In genomic region chr7:138788109-138788508, GRCm38 (mm10) we compare ENCODE assay signal across 16 mouse cellular contexts. TPM values are rescaled to one million over a fixed set of nuclear protein-coding genes. Genes with fewer than 3 reads are reported as not detected.
DNase-seq lines count a peak whose midpoint lies in the region; ATAC-seq lines count a peak whose summit lies in the region.
"Had no signal": no experiment of that assay in that cellular context is flagged by ENCODE, and none has a peak within 500 bp of the region (broad histone marks: within the 10 kb centered on the region; RNA-seq: fewer than 3 reads in every experiment).

No protein-coding gene starts in this region.

- H3K4me1 ChIP-seq in embryonic facial prominence, embryonic 14.5 days (ENCODE audit: control insufficient read depth, insufficient read depth, low read length), result no peaks in the 10 kb centered on the region
- no peaks in the 10 kb centered on the region for H3K4me1 ChIP-seq in embryonic facial prominence, embryonic 10.5 days
- H3K4me1 ChIP-seq: embryonic facial prominence, embryonic 12.5 days had no signal

- H3K9me3 ChIP-seq in embryonic facial prominence, embryonic 14.5 days (ENCODE audit: control insufficient read depth, low read length), result no peaks in the 10 kb centered on the region
- no peaks in the 10 kb centered on the region for H3K9me3 ChIP-seq in embryonic facial prominence, embryonic 10.5 days
- H3K9me3 ChIP-seq: embryonic facial prominence, embryonic 12.5 days had no signal

- no peak overlapping the region for H3K4me2 ChIP-seq in embryonic facial prominence, embryonic 14.5 days (ENCODE audit: low read depth, low read length)
- H3K4me2 ChIP-seq: embryonic facial prominence, embryonic 12.5 days; heart, embryonic 11.5 days had no signal

- H3K9ac ChIP-seq in embryonic facial prominence, embryonic 14.5 days (ENCODE audit: low read depth, low read length), result no peak overlapping the region
- H3K9ac ChIP-seq: embryonic facial prominence, embryonic 12.5 days; liver, embryonic 14.5 days had no signal

- H3K4me3 ChIP-seq in embryonic facial prominence, embryonic 14.5 days (ENCODE audit: low read depth, low read length), result no peak overlapping the region
- H3K4me3 ChIP-seq in embryonic facial prominence, embryonic 10.5 days, result no peak overlapping the region
- H3K4me3 ChIP-seq: embryonic facial prominence, embryonic 12.5 days had no signal

- no peak for ATAC-seq in embryonic facial prominence, embryonic 14.5 days (ENCODE audit: low read depth)

- WGBS in embryonic facial prominence, embryonic 14.5 days, result 63% methylated on average over 5 of the region's 5 CpGs
- WGBS in embryonic facial prominence, embryonic 10.5 days, result 84% methylated on average over 5 of the region's 5 CpGs

- no peak overlapping the region for H3K27ac ChIP-seq in embryonic facial prominence, embryonic 14.5 days (replicated peaks; ENCODE audit: low read depth, low read length)
- H3K27ac ChIP-seq in embryonic facial prominence, embryonic 10.5 days (replicated peaks), result no peak overlapping the region
- H3K27ac ChIP-seq: embryonic facial prominence, embryonic 12.5 days; liver, embryonic 14.5 days had no signal

- no peaks in the 10 kb centered on the region for H3K36me3 ChIP-seq in embryonic facial prominence, embryonic 14.5 days (ENCODE audit: control insufficient read depth, insufficient read depth, low read length)
- H3K36me3 ChIP-seq in embryonic facial prominence, embryonic 10.5 days (replicated peaks), result no peaks in the 10 kb centered on the region
- H3K36me3 ChIP-seq: embryonic facial prominence, embryonic 12.5 days had no signal

- peak; percentile 22 for DNase-seq in embryonic facial prominence, embryonic 14.5 days (ENCODE audit: low spot score)
- no peak for DNase-seq in embryonic facial prominence, embryonic 10.5 days (ENCODE audit: low spot score)
- peak; percentile 11 for DNase-seq in kidney, postnatal 10 days
- DNase-seq in kidney, postnatal 36 days, result no peak
- peak; percentile 27 to 30 for DNase-seq in right cerebral cortex, adult 2 months (ENCODE audit: low spot score in 2 of 2)
- no peak for DNase-seq in right cerebral cortex, postnatal 4 days
- DNase-seq in gastrocnemius, adult 18-20 months (ENCODE audit: low spot score), result no peak
- DNase-seq in cerebellum, adult 18-20 months, result no peak
- DNase-seq: cerebellum, adult 11-12 months; gastrocnemius, postnatal 36 days; kidney, adult 9 months; lung, postnatal 14 days; thymus, postnatal 4 days had no signal

- H3K27me3 ChIP-seq in embryonic facial prominence, embryonic 14.5 days (replicated peaks; ENCODE audit: control insufficient read depth, insufficient read depth, low read length), result no peaks in the 10 kb centered on the region
- no peaks in the 10 kb centered on the region for H3K27me3 ChIP-seq in embryonic facial prominence, embryonic 10.5 days (replicated peaks; ENCODE audit: low read depth, poor library complexity, severe bottlenecking)
- H3K27me3 ChIP-seq: embryonic facial prominence, embryonic 12.5 days had no signal

RNA-seq across cellular contexts. Expression of gene Ppp2r2d, which starts 57.8 kb away (rescaled TPM):
- 40.5 and 42.5 TPM in 2 replicates for polyA plus RNA-seq in embryonic facial prominence, embryonic 14.5 days (2014; fragmentation: Nextera tagmentation; extraction: Ambion mirVana)
- polyA plus RNA-seq in embryonic facial prominence, embryonic 10.5 days (2016; fragmentation: Nextera tagmentation; extraction: Ambion mirVana), result 49.3 and 51.5 TPM in 2 replicates
- 10 to 100 TPM; 39.7 to 41.5 TPM for total RNA-seq in gastrocnemius, adult 18-20 months (2021)

RNA-seq across cellular contexts. Expression of gene Mapk1ip1, which starts 58.0 kb away (rescaled TPM):
- polyA plus RNA-seq in embryonic facial prominence, embryonic 14.5 days (2014; fragmentation: Nextera tagmentation; extraction: Ambion mirVana), result 13.6 and 16.0 TPM in 2 replicates
- polyA plus RNA-seq in embryonic facial prominence, embryonic 10.5 days (2016; fragmentation: Nextera tagmentation; extraction: Ambion mirVana), result 10.4 and 11.4 TPM in 2 replicates
- total RNA-seq in gastrocnemius, adult 18-20 months (2021), result 10 to 100 TPM; 26.6 to 27.0 TPM

Comparison
In these comparisons a context has a peak if more than half of its experiments do, and no peak if none do; other contexts are left out.
1. DNase-seq: peak in embryonic facial prominence, embryonic 14.5 days (single experiment), kidney, postnatal 10 days (single experiment) and right cerebral cortex, adult 2 months (2 of 2); none in embryonic facial prominence, embryonic 10.5 days (single experiment), kidney, postnatal 36 days (0 of 2), right cerebral cortex, postnatal 4 days (single experiment), gastrocnemius, adult 18-20 months (single experiment) and cerebellum, adult 18-20 months (0 of 2).